Mouse (Mus musculus) hindbrain, embryonic 12.5 days (tissue): ENCODE results near the gene Zfp28. TPM values are rescaled to one million over a fixed set of nuclear protein-coding genes. Genes with fewer than 3 reads are reported as not detected.
"Not testable (repeated sequence)": the region's sequence is repeated elsewhere in the genome, so short reads cannot be mapped to it uniquely, and the experiment has no call there.

Experiments used
- ATAC-seq: fragments of 200-750 bp; cut with Nextera tagmentation; 2 replicates; pipeline ENCODE4 v1.8.0; 2017; ENCODE audit warnings: moderate TSS enrichment; ENCODE audit not compliant: low FRiP score
- H3K27ac ChIP-seq: fragments of 300-500 bp; sonication (generic); 2 replicates; pipeline ENCODE4 v1.5.1; 2016; ENCODE audit warnings: mild to moderate bottlenecking
- H3K27me3 ChIP-seq: fragments of 300-500 bp; sonication (generic); 2 replicates; pipeline ENCODE4 v1.6.1; 2016; ENCODE audit warnings: mild to moderate bottlenecking
- H3K36me3 ChIP-seq: fragments of 300-500 bp; sonication (generic); 2 replicates; pipeline ENCODE4 v1.6.1; 2016; ENCODE audit warnings: mild to moderate bottlenecking
- H3K4me1 ChIP-seq: fragments of 300-500 bp; sonication (generic); 2 replicates; pipeline ENCODE4 v1.6.1; 2016
- H3K4me2 ChIP-seq: fragments of 300-500 bp; sonication (generic); replicated peaks from 2 replicates; pipeline ENCODE4 v1.6.1; 2016; ENCODE audit warnings: mild to moderate bottlenecking
- H3K4me3 ChIP-seq: fragments of 300-500 bp; sonication (generic); 2 replicates; pipeline ENCODE4 v1.5.1; 2016; ENCODE audit warnings: mild to moderate bottlenecking
- H3K9ac ChIP-seq: fragments of 300-500 bp; sonication (generic); 2 replicates; pipeline ENCODE4 v1.6.1; 2016; ENCODE audit warnings: mild to moderate bottlenecking, moderate library complexity
- H3K9me3 ChIP-seq: fragments of 300-500 bp; sonication (generic); replicated peaks from 2 replicates; pipeline ENCODE4 v1.6.1; 2016; ENCODE audit warnings: mild to moderate bottlenecking
- WGBS: fragments of 180-500 bp; shearing (Covaris S2); methylation state at CpG from one replicate; pipeline ENCODE4 v1.1.7; 2016; 5-methylcytosine and 5-hydroxymethylcytosine counted together
- polyA plus RNA-seq: library from polyadenylated mRNA; unstranded; fragments of >200 nt; fragmentation: Nextera tagmentation; extraction: Ambion mirVana; gene quantifications from 2 replicates; pipeline ENCODE4 v1.2.1, GENCODE M21; 2016

Gene Zfp28
- polyA plus RNA-seq, 1 experiment from 2014 or later, result 15.9 TPM

- 84% methylated on average over 5 of the region's 5 CpGs for WGBS
- H3K4me3 ChIP-seq, H3K9me3 ChIP-seq, H3K4me2 ChIP-seq, H3K9ac ChIP-seq, H3K4me1 ChIP-seq, H3K36me3 ChIP-seq, H3K27ac ChIP-seq, ATAC-seq, H3K27me3 ChIP-seq: not testable (repeated sequence)
These were observed 14.9 kb upstream of the Zfp28 start for GRCm38 (mm10) chr7:6368146-6368545.

- Histone ChIP-seq H3K4me3 (no peak overlapping the region), H3K27ac (no peak overlapping the region), H3K36me3 (no peaks in the 10 kb centered on the region; the same call in 1 of the 2 replicates), H3K9me3 (no peaks in the 10 kb centered on the region), H3K9ac (no peak overlapping the region), H3K4me1 (no peaks in the 10 kb centered on the region), H3K4me2 (no peak overlapping the region), H3K27me3 (no peaks in the 10 kb centered on the region)
- 87% methylated on average over 3 of the region's 3 CpGs for WGBS
- ATAC-seq, result no peak
These were observed 13.6 kb upstream of the Zfp28 start for GRCm38 (mm10) chr7:6369460-6369859.

DNA sequence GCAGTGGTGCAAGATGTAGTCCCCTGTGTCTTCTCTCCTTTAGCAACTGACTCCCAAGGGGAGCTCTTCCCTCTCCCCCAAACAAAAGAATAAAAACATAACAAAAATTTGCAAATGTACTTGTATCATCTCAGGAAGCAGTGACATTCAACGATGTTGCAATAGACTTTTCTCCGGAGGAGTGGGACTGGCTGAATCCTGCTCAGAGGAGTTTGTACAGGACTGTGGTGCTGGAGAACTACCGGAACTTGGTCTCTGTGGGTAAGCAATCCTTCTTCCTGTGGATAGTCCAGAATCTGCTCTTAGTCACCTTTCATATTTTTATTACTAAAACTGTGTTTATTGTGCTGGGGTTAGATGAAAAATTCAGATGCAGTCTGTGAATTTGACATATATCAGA, 10.1 kb upstream of the Zfp28 start:
- no peak overlapping the region for H3K9ac ChIP-seq
- no peak for ATAC-seq
- H3K9me3 ChIP-seq, result no peaks in the 10 kb centered on the region
- H3K4me2 ChIP-seq, result no peak overlapping the region
- 90% methylated on average over 3 of the region's 3 CpGs for WGBS
- H3K4me3 ChIP-seq, result no peak overlapping the region
- H3K27ac ChIP-seq, result no peak overlapping the region
- H3K27me3 ChIP-seq, result no peaks in the 10 kb centered on the region
- H3K4me1 ChIP-seq, result no peaks in the 10 kb centered on the region
- H3K36me3 ChIP-seq, result peaks cover 5% of the 10 kb centered on the region

GRCm38 (mm10) chr7:6378441-6378840, 4.7 kb upstream of the Zfp28 start:
- Histone ChIP-seq H3K36me3 (peaks cover 9% of the 10 kb centered on the region; the same call in 1 of the 2 replicates), H3K4me3 (no peak overlapping the region), H3K27ac (no peak overlapping the region), H3K9me3 (no peaks in the 10 kb centered on the region), H3K27me3 (no peaks in the 10 kb centered on the region), H3K4me2 (no peak overlapping the region), H3K9ac (no peak overlapping the region), H3K4me1 (peaks cover 4% of the 10 kb centered on the region; the same call in 1 of the 2 replicates)
- WGBS, result 89% methylated on average over 8 of the region's 8 CpGs
- ATAC-seq, result no peak

GRCm38 (mm10) chr7:6381431-6381830, 1.7 kb upstream of the Zfp28 start:
- H3K27ac ChIP-seq, result no peak overlapping the region
- H3K9ac ChIP-seq, result no peak overlapping the region
- H3K4me2 ChIP-seq, result no peak overlapping the region
- H3K9me3 ChIP-seq, result no peaks in the 10 kb centered on the region
- H3K36me3 ChIP-seq, result 0 out of 2 replicates have a peak, but pooled peaks cover 4% of the 10 kb centered on the region
- ATAC-seq, result no peak
- 75% methylated on average over 2 of the region's 2 CpGs for WGBS
- peaks cover 14% of the 10 kb centered on the region for H3K4me1 ChIP-seq
- H3K27me3 ChIP-seq, result no peaks in the 10 kb centered on the region
- no peak overlapping the region for H3K4me3 ChIP-seq

DNA sequence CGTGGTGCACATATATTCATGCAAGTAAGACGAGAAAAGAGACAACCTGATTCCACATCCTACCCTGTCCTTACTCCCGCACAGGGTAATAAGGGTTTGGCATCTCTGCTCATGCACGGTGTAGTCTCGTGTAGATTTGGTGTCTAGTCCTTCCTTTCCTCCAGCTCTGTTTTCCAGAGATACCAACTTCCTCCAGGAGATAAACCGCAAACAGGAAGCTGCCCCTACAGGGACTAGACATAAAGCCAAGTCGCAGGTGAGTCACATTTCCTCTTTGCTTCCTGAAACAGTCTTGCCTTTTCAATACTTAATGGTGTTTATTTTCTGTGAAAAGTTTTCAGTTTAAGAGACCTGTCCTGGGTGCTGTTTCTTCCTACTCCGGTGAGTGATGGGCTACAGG, 916 bp downstream of the Zfp28 start:
- H3K27ac ChIP-seq, result no peak overlapping the region
- H3K36me3 ChIP-seq, result peaks cover 6% of the 10 kb centered on the region; the same call in 1 of the 2 replicates
- H3K9me3 ChIP-seq, result no peaks in the 10 kb centered on the region
- peak overlapping the region; percentile 84 for H3K4me2 ChIP-seq
- H3K9ac ChIP-seq, result peak overlapping the region; percentile 78; the same call in 1 of the 2 replicates
- H3K27me3 ChIP-seq, result no peaks in the 10 kb centered on the region
- WGBS, result 82% methylated on average over 8 of the region's 8 CpGs
- ATAC-seq, result peak; percentile 17; the same call in 1 of the 2 replicates
- peaks cover 14% of the 10 kb centered on the region for H3K4me1 ChIP-seq
- peak overlapping the region; percentile 69 for H3K4me3 ChIP-seq

GRCm38 (mm10) chr7:6386995-6387394, 3.9 kb downstream of the Zfp28 start:
- no peak overlapping the region for H3K4me2 ChIP-seq
- ATAC-seq, result no peak
- 92% methylated on average over 8 of the region's 8 CpGs for WGBS

GRCm38 (mm10) chr7:6388971-6389370, 5.9 kb downstream of the Zfp28 start:
- no peak overlapping the region for H3K27ac ChIP-seq
- no peak overlapping the region for H3K4me3 ChIP-seq
- H3K36me3 ChIP-seq, result peaks cover 55% of the 10 kb centered on the region
- no peak overlapping the region for H3K9ac ChIP-seq
- H3K4me1 ChIP-seq, result peaks cover 5% of the 10 kb centered on the region
- no peaks in the 10 kb centered on the region for H3K9me3 ChIP-seq
- WGBS, result 86% methylated on average over 5 of the region's 5 CpGs
- no peaks in the 10 kb centered on the region for H3K27me3 ChIP-seq
- H3K4me2 ChIP-seq, result no peak overlapping the region
- no peak for ATAC-seq

More at GRCm38 (mm10) chr7:6386995-6387394, 3.9 kb downstream of the Zfp28 start:
- H3K27me3 ChIP-seq, result no peaks in the 10 kb centered on the region
- peaks cover 36% of the 10 kb centered on the region for H3K36me3 ChIP-seq
- H3K9ac ChIP-seq, result no peak overlapping the region
- no peak overlapping the region for H3K27ac ChIP-seq
- no peak overlapping the region for H3K4me3 ChIP-seq
- H3K9me3 ChIP-seq, result no peaks in the 10 kb centered on the region
- H3K4me1 ChIP-seq, result peaks cover 14% of the 10 kb centered on the region

DNA sequence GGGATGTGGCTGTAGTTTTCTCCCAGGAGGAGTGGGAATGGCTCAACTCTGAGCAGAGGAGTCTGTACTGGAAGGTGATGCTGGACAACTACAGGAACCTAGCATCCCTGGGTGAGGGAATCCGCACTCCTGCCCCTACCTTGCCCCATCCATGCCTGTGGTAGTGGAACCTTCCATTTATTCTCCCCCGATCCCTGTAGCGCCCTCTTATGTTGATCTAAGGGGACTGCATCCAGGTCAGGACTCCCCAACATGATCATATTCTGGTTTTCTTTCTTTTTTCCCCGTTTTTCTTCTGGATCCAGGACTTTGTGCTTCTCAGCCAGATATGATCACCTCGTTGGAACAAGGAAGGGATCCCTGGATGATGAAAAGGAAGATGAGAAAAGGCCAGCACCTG, 6.4 kb downstream of the Zfp28 start:
- peaks cover 60% of the 10 kb centered on the region for H3K36me3 ChIP-seq
- peaks cover 2% of the 10 kb centered on the region; the same call in 1 of the 2 replicates for H3K4me1 ChIP-seq
- ATAC-seq, result no peak
- no peak overlapping the region for H3K9ac ChIP-seq
- no peak overlapping the region for H3K27ac ChIP-seq
- H3K4me2 ChIP-seq, result no peak overlapping the region
- H3K27me3 ChIP-seq, result no peaks in the 10 kb centered on the region
- WGBS, result 65% methylated on average over 5 of the region's 5 CpGs
- H3K9me3 ChIP-seq, result no peaks in the 10 kb centered on the region
- H3K4me3 ChIP-seq, result no peak overlapping the region

- Histone ChIP-seq H3K27ac (no peak within 1 kb of the TSS), H3K27me3 (no peaks in the 10 kb centered on the region), H3K4me1 (peaks cover 6% of the 10 kb centered on the region; the same call in 1 of the 2 replicates), H3K9ac (peak within 1 kb of the TSS; percentile 54), H3K4me2 (peak within 1 kb of the TSS; percentile 73), H3K36me3 (peaks cover 28% of the 10 kb centered on the region), H3K9me3 (no peaks in the 10 kb centered on the region), H3K4me3 (peak within 1 kb of the TSS; percentile 47)
- ATAC-seq, result peak; percentile 90
- 27% methylated on average over 25 of the region's 25 CpGs for WGBS
These were observed 15.2 kb downstream of the Zfp28 start, which contains the start of gene Smim17 for GRCm38 (mm10) chr7:6397996-6398975. TSS of gene Smim17 (plus strand) at chr7:6398715.

GRCm38 (mm10) chr7:6410043-6410442, 26.9 kb downstream of the Zfp28 start, which contains the start of gene Gm20715:
TSS of gene Gm20715 (plus strand) at chr7:6410277.
- Histone ChIP-seq H3K4me1 (peaks cover 1% of the 10 kb centered on the region; the same call in 1 of the 2 replicates), H3K27ac (no peak within 1 kb of the TSS), H3K4me3 (no peak within 1 kb of the TSS), H3K9ac (no peak within 1 kb of the TSS), H3K27me3 (0 out of 2 replicates have a peak, but pooled peaks cover 4% of the 10 kb centered on the region), H3K9me3 (no peaks in the 10 kb centered on the region), H3K4me2 (no peak within 1 kb of the TSS), H3K36me3 (no peaks in the 10 kb centered on the region)
- peak; percentile 57 for ATAC-seq
- 3% methylated on average over 17 of the region's 17 CpGs for WGBS

- WGBS, result 8% methylated on average over 19 of the region's 22 CpGs
These were observed 31.7 kb downstream of the Zfp28 start for GRCm38 (mm10) chr7:6414626-6415441.

More at GRCm38 (mm10) chr7:6414626-6415441, 31.7 kb downstream of the Zfp28 start:
- Histone ChIP-seq H3K9me3 (no peaks in the 10 kb centered on the region), H3K4me2 (peak overlapping the region; percentile 53), H3K4me3 (peak overlapping the region; percentile 28), H3K27me3 (0 out of 2 replicates have a peak, but pooled peaks cover 4% of the 10 kb centered on the region), H3K4me1 (peaks cover 2% of the 10 kb centered on the region; the same call in 1 of the 2 replicates), H3K9ac (peak overlapping the region; percentile 38; the same call in 1 of the 2 replicates), H3K36me3 (no peaks in the 10 kb centered on the region), H3K27ac (no peak overlapping the region)
- peak; percentile 80 for ATAC-seq
